Comparison of ENCODE assay signal across 31 mouse cellular contexts in the genomic region with DNA sequence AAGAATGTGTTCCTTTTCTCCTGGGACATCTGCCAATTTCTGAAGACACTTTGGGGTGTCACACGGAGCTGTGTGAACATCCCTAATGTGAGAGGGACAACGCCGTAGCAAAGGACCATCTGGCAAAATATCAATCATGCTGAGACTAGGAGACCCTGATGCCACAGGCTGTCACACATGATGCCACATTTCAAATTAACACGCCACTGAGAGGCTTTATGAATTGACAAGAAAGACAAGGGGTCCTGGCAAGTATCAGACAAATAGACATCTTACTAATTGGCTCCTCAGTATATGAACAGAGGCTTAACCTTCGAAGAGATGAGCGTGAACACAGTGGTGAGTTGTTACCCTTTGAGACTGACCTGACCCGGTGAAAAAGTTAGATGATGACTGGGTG. TPM values are rescaled to one million over a fixed set of nuclear protein-coding genes. Genes with fewer than 3 reads are reported as not detected.
DNase-seq lines count a peak whose midpoint lies in the region; ATAC-seq lines count a peak whose summit lies in the region.
"Had no signal": no experiment of that assay in that cellular context is flagged by ENCODE, and none has a peak within 500 bp of the region (broad histone marks: within the 10 kb centered on the region; RNA-seq: fewer than 3 reads in every experiment).

No protein-coding gene starts in this region.

- no peak overlapping the region for H3K4me2 ChIP-seq in forebrain, embryonic 14.5 days (ENCODE audit: low read length)
- H3K4me2 ChIP-seq in hindbrain, embryonic 12.5 days (replicated peaks): no peak overlapping the region
- H3K4me2 ChIP-seq: limb, embryonic 12.5 days; liver, embryonic 11.5 days; midbrain, embryonic 12.5 days; neural tube, embryonic 13.5 days had no signal

- H3K9ac ChIP-seq in forebrain, embryonic 14.5 days (ENCODE audit: low read length): no peak overlapping the region
- no peak overlapping the region for H3K9ac ChIP-seq in hindbrain, embryonic 12.5 days
- H3K9ac ChIP-seq: limb, embryonic 12.5 days; liver, postnatal 0 days; midbrain, embryonic 12.5 days; neural tube, embryonic 13.5 days had no signal

- peak; percentile 27 for DNase-seq in left cerebral cortex, postnatal 4 days
- no peak for DNase-seq in left cerebral cortex, postnatal 14 days (ENCODE audit: low spot score in 2 of 2)
- DNase-seq in forebrain, embryonic 14.5 days (ENCODE audit: low spot score): peak; percentile 72
- peak; percentile 16 for DNase-seq in retina, embryonic 14.5 days (ENCODE audit: low spot score)
- no peak for DNase-seq in thymus, postnatal 0 days (ENCODE audit: low spot score)
- DNase-seq: adrenal gland, adult 2 months; cerebellum, adult 11-12 months; cerebellum, postnatal 25 days; gastrocnemius, postnatal 25 days; kidney, adult 11 months; liver, postnatal 0 days; thymus, adult 2 months had no signal

- no peak overlapping the region for H3K27ac ChIP-seq in forebrain, embryonic 14.5 days (ENCODE audit: low read depth, low read length)
- no peak overlapping the region for H3K27ac ChIP-seq in hindbrain, embryonic 12.5 days
- H3K27ac ChIP-seq: limb, embryonic 12.5 days; midbrain, embryonic 12.5 days; neural tube, embryonic 13.5 days; stomach, postnatal 0 days had no signal

- 51% methylated on average over 7 of the region's 7 CpGs for WGBS in forebrain, embryonic 14.5 days
- WGBS in hindbrain, embryonic 12.5 days: 59% methylated on average over 7 of the region's 7 CpGs

- H3K4me3 ChIP-seq in forebrain, embryonic 14.5 days (ENCODE audit: low read depth, low read length): no peak overlapping the region
- no peak overlapping the region for H3K4me3 ChIP-seq in hindbrain, embryonic 12.5 days
- H3K4me3 ChIP-seq: limb, embryonic 12.5 days; midbrain, embryonic 12.5 days; neural tube, embryonic 13.5 days had no signal

- ATAC-seq in forebrain, embryonic 14.5 days: peak; percentile 72; the same call in 1 of the 2 replicates
- ATAC-seq in hindbrain, embryonic 12.5 days (ENCODE audit: low FRiP score): peak; percentile 48; the same call in 1 of the 2 replicates
- ATAC-seq in erythroblast, adult 5-6 weeks (replicated peaks; ENCODE audit: low FRiP score, poor library complexity, severe bottlenecking): no peak
- ATAC-seq: liver, postnatal 0 days; lung, postnatal 0 days had no signal

- no peaks in the 10 kb centered on the region for H3K27me3 ChIP-seq in forebrain, embryonic 14.5 days (replicated peaks; ENCODE audit: control insufficient read depth, insufficient read depth, low read length)
- H3K27me3 ChIP-seq in hindbrain, embryonic 12.5 days: peaks cover 10% of the 10 kb centered on the region
- H3K27me3 ChIP-seq: limb, embryonic 12.5 days; midbrain, embryonic 12.5 days; neural tube, embryonic 13.5 days had no signal

- H3K4me1 ChIP-seq in forebrain, embryonic 14.5 days (ENCODE audit: control insufficient read depth, insufficient read depth, low read length): no peaks in the 10 kb centered on the region
- H3K4me1 ChIP-seq in hindbrain, embryonic 12.5 days: no peaks in the 10 kb centered on the region
- H3K4me1 ChIP-seq: limb, embryonic 12.5 days; neural tube, embryonic 13.5 days had no signal

- H3K36me3 ChIP-seq in forebrain, embryonic 14.5 days (ENCODE audit: control insufficient read depth, insufficient read depth, low read length): no peaks in the 10 kb centered on the region
- no peaks in the 10 kb centered on the region for H3K36me3 ChIP-seq in hindbrain, embryonic 12.5 days
- H3K36me3 ChIP-seq: limb, embryonic 12.5 days; midbrain, embryonic 12.5 days; neural tube, embryonic 13.5 days had no signal

- intact Hi-C loops in left cerebral cortex, postnatal 4 days (cut with DNase I): no loop called here
- intact Hi-C loops in left cerebral cortex, postnatal 14 days (cut with DNase I): no loop called here

- H3K9me3 ChIP-seq in forebrain, embryonic 14.5 days (replicated peaks; ENCODE audit: control insufficient read depth, low read length): no peaks in the 10 kb centered on the region
- no peaks in the 10 kb centered on the region for H3K9me3 ChIP-seq in hindbrain, embryonic 12.5 days (replicated peaks)
- H3K9me3 ChIP-seq: limb, embryonic 12.5 days; midbrain, embryonic 12.5 days; neural tube, embryonic 13.5 days had no signal

RNA-seq across cellular contexts. Expression of gene Gm11214, which starts 2.6 kb away (rescaled TPM):
- not detected for total RNA-seq in left cerebral cortex, postnatal 4 days (2021)
- not detected for total RNA-seq in left cerebral cortex, postnatal 14 days (2021)
- polyA plus RNA-seq in forebrain, embryonic 14.5 days (2014; fragmentation: Nextera tagmentation; extraction: Ambion mirVana): not detected in 2 replicates
- not detected in 2 replicates for polyA plus RNA-seq in hindbrain, embryonic 12.5 days (2016; fragmentation: Nextera tagmentation; extraction: Ambion mirVana)
- polyA plus RNA-seq in thymus, postnatal 0 days (2015; fragmentation: Nextera tagmentation; extraction: Ambion mirVana): not detected in 2 replicates
- total RNA-seq in erythroblast, adult 5-6 weeks (2015; ENCODE audit: low replicate concordance): not detected in 2 replicates
- total RNA-seq in erythroblast, adult 5-6 weeks (2017; ENCODE audit: low replicate concordance): not detected in 2 replicates
- total RNA-seq: adrenal gland, adult 2 months; adrenal gland, postnatal 4 days; gastrocnemius, postnatal 25 days; heart, adult 8-10 months; heart, postnatal 25 days; layer of hippocampus, postnatal 25 days; MEL had no signal
- polyA plus RNA-seq: adrenal gland, adult 2 months; C2C12; embryonic facial prominence, embryonic 14.5 days; heart, embryonic 14.5 days; kidney, embryonic 16.5 days; large intestine, adult 2 months; limb, embryonic 12.5 days; liver, embryonic 11.5 days; liver, postnatal 0 days; lung, postnatal 0 days; midbrain, embryonic 12.5 days; neural tube, embryonic 13.5 days; small intestine, adult 2 months; stomach, postnatal 0 days; thymus, adult 2 months had no signal

RNA-seq across cellular contexts. Expression of gene Tex48, which starts 43.5 kb away (rescaled TPM):
- not detected for total RNA-seq in left cerebral cortex, postnatal 4 days (2021)
- not detected for total RNA-seq in left cerebral cortex, postnatal 14 days (2021)
- polyA plus RNA-seq in forebrain, embryonic 14.5 days (2014; fragmentation: Nextera tagmentation; extraction: Ambion mirVana): not detected in 2 replicates
- not detected in 2 replicates for polyA plus RNA-seq in hindbrain, embryonic 12.5 days (2016; fragmentation: Nextera tagmentation; extraction: Ambion mirVana)
- not detected in 2 replicates for polyA plus RNA-seq in thymus, postnatal 0 days (2015; fragmentation: Nextera tagmentation; extraction: Ambion mirVana)
- total RNA-seq in erythroblast, adult 5-6 weeks (2015; ENCODE audit: low replicate concordance): not detected in 2 replicates
- total RNA-seq in erythroblast, adult 5-6 weeks (2017; ENCODE audit: low replicate concordance): not detected in 2 replicates
- total RNA-seq: adrenal gland, adult 2 months; adrenal gland, postnatal 4 days; gastrocnemius, postnatal 25 days; heart, adult 8-10 months; heart, postnatal 25 days; layer of hippocampus, postnatal 25 days; MEL had no signal
- polyA plus RNA-seq: adrenal gland, adult 2 months; C2C12; embryonic facial prominence, embryonic 14.5 days; heart, embryonic 14.5 days; kidney, embryonic 16.5 days; large intestine, adult 2 months; limb, embryonic 12.5 days; liver, embryonic 11.5 days; liver, postnatal 0 days; lung, postnatal 0 days; midbrain, embryonic 12.5 days; neural tube, embryonic 13.5 days; small intestine, adult 2 months; stomach, postnatal 0 days had no signal

Comparison
In these comparisons a context has a peak if more than half of its experiments do, and no peak if none do; other contexts are left out.
1. DNase-seq: peak in left cerebral cortex, postnatal 4 days (single experiment), forebrain, embryonic 14.5 days (single experiment) and retina, embryonic 14.5 days (single experiment); none in left cerebral cortex, postnatal 14 days (0 of 2) and thymus, postnatal 0 days (single experiment).